Mouse (Mus musculus): Measurements from ENCODE around the gene Osbpl10.

DNA sequence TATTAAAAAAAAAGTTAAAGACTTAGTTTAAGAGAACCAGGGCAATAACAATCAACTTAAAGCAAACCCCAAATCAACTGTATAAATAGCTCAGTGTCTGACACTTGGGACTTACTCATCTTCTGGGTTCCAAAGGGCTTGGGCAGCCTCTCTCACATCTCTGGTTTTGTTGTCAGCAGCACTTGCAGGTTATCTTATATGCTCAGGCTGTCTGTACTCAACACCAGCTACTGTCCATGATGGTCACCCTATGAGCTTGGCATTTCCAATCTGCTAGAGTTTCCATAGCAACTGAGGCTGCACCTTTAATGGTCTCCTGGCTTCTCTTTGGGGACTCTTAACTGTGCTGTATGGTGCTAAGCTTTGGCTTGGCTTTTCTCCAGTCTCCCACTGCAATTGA is 259.6 kb downstream of the Osbpl10 start:
- TF ChIP-seq CTCF (IDR thresholded peaks at IDR 0.05; ENCODE audit: control insufficient read depth, insufficient read depth, low read length) (no peak), POLR2A (IDR thresholded peaks at IDR 0.05; ENCODE audit: borderline replicate concordance, control insufficient read depth, low read depth, low read length) (no peak)

Measured in bone marrow, adult 2 months (tissue).